Mouse (Mus musculus): Measurements from ENCODE around the gene 6430571L13Rik.

6430571L13Rik gene

GRCm38 (mm10) chr9:107340267-107340859, at the start of gene 6430571L13Rik:
Gene 6430571L13Rik, plus strand, starts transcription at chr9:107340602.
- Histone ChIP-seq H3K36me3 (ENCODE audit: control insufficient read depth, insufficient read depth, low read length, poor library complexity, severe bottlenecking) (no peaks in the 10 kb centered on the region), H3K27me3 (ENCODE audit: control insufficient read depth, insufficient read depth, low read length, poor library complexity, severe bottlenecking) (no peaks in the 10 kb centered on the region)
- DNase-seq (ENCODE audit: low read depth, low spot score), result peak; percentile 94

- peak; percentile 88 for DNase-seq (ENCODE audit: low read depth, low spot score)
- H3K27me3 ChIP-seq (ENCODE audit: control insufficient read depth, insufficient read depth, low read length, poor library complexity, severe bottlenecking), result no peaks in the 10 kb centered on the region
Observed at GRCm38 (mm10) chr9:107290897-107291296, 49.5 kb upstream of the 6430571L13Rik start.

GRCm38 (mm10) chr9:107294249-107294648, 46.2 kb upstream of the 6430571L13Rik start:
- peak; percentile 81 for DNase-seq (ENCODE audit: low read depth, low spot score)
- no peaks in the 10 kb centered on the region for H3K36me3 ChIP-seq (ENCODE audit: control insufficient read depth, insufficient read depth, low read length, poor library complexity, severe bottlenecking)
- no peaks in the 10 kb centered on the region for H3K27me3 ChIP-seq (ENCODE audit: control insufficient read depth, insufficient read depth, low read length, poor library complexity, severe bottlenecking)

More at GRCm38 (mm10) chr9:107290897-107291296, 49.5 kb upstream of the 6430571L13Rik start:
- H3K36me3 ChIP-seq (ENCODE audit: control insufficient read depth, insufficient read depth, low read length, poor library complexity, severe bottlenecking), result no peaks in the 10 kb centered on the region

DNA sequence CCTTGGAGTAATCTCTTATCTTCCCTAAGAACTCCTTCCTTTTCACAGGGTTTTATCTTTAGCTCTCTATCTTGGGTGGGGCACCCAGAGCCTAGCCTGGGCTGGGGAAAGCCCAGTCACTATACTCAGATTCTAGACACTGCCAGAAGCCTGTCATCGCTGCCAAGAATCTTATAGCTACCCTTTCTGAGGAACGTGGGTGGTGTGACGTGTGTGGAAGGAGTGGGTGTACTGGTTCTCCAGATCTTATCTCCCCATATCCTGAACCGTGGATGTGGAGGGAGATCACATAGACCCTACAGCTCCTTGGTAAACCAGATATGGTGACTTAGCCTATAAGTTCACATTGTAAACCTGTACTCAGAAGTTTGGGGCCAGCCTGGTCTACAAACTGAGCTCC, 44.8 kb upstream of the 6430571L13Rik start:
- no peaks in the 10 kb centered on the region for H3K27me3 ChIP-seq (ENCODE audit: control insufficient read depth, insufficient read depth, low read length, poor library complexity, severe bottlenecking)
- no peak for DNase-seq (ENCODE audit: low read depth, low spot score)

DNA sequence AAGGTAGTCTGAATTCAATTTTAAA, 44.6 kb upstream of the 6430571L13Rik start, which contains the start of gene Cish:
Cish (plus strand) TSS at position 11 of the 25 bp plus-strand sequence.
- no peaks in the 10 kb centered on the region for H3K36me3 ChIP-seq (ENCODE audit: control insufficient read depth, insufficient read depth, low read length, poor library complexity, severe bottlenecking)
- DNase-seq (ENCODE audit: low read depth, low spot score), result no peak
- no peaks in the 10 kb centered on the region for H3K27me3 ChIP-seq (ENCODE audit: control insufficient read depth, insufficient read depth, low read length, poor library complexity, severe bottlenecking)

More for the DNA sequence above, 44.8 kb upstream of the 6430571L13Rik start:
- H3K36me3 ChIP-seq (ENCODE audit: control insufficient read depth, insufficient read depth, low read length, poor library complexity, severe bottlenecking), result no peaks in the 10 kb centered on the region

DNA sequence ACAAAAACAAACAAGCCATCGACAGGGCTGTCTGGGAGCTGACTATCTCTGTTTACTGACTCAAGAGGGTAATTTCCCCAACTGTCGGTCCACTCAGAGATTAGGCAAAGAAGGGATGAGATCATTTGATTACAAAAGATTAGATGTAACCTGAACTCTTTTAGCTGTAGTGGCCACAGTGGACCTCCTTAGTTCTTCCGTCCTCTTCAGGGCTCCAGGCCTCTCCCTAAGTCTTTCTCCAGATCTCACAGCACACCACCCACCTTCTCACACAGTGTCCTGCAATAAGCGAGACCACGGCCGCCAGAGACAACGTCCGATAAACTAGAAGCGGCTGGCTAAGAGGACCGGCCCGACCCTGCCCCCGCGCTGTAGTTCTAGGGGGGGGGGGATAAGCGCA, 44.4 kb upstream of the 6430571L13Rik start:
- Histone ChIP-seq H3K36me3 (ENCODE audit: control insufficient read depth, insufficient read depth, low read length, poor library complexity, severe bottlenecking) (no peaks in the 10 kb centered on the region), H3K27me3 (ENCODE audit: control insufficient read depth, insufficient read depth, low read length, poor library complexity, severe bottlenecking) (no peaks in the 10 kb centered on the region)
- no peak for DNase-seq (ENCODE audit: low read depth, low spot score)

GRCm38 (mm10) chr9:107296501-107296965, 43.9 kb upstream of the 6430571L13Rik start:
- Histone ChIP-seq H3K27me3 (ENCODE audit: control insufficient read depth, insufficient read depth, low read length, poor library complexity, severe bottlenecking) (no peaks in the 10 kb centered on the region), H3K36me3 (ENCODE audit: control insufficient read depth, insufficient read depth, low read length, poor library complexity, severe bottlenecking) (no peaks in the 10 kb centered on the region)
- DNase-seq (ENCODE audit: low read depth, low spot score), result peak; percentile 86

DNA sequence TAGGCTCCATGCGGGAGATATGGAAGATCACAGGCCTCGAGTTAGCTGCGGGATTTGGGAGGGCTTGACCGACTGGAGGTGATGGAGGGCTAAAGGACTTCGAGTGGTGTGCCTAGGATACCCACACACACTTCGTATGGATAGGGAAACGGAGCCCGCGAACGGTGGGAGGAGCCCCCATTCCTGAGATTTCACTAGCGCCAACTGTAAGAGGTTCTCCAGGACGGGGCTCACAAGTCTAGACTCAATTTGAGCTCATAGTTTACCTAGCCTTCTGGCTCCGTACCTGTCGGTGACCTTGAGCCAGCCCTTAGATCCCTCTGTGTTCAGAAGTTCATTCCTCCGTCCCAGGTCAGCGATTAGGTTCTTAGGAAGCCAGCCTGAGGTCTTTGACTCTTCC, 43.3 kb upstream of the 6430571L13Rik start:
- H3K27me3 ChIP-seq (ENCODE audit: control insufficient read depth, insufficient read depth, low read length, poor library complexity, severe bottlenecking), result no peaks in the 10 kb centered on the region
- no peak for DNase-seq (ENCODE audit: low read depth, low spot score)
- no peaks in the 10 kb centered on the region for H3K36me3 ChIP-seq (ENCODE audit: control insufficient read depth, insufficient read depth, low read length, poor library complexity, severe bottlenecking)

DNA sequence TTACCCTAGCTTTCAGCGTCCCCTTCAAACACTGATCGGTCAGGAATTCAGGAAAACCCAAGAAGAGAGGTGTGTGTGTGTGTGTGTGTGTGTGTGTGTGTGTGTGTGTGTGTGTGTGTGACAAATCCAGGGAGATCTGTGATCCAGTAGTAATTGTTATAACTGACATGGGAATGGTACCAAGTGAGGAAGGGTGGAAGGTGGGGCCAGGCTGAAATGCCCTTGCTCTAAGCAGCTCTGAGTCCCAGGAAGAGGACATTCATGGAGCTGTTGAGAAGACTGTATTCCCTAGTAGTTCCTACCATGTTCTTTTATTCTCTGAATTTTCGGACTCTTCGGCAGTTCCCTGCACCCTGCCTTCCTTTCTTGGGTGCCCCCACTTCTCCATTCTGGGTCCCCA, 42.7 kb upstream of the 6430571L13Rik start:
- Histone ChIP-seq H3K27me3 (ENCODE audit: control insufficient read depth, insufficient read depth, low read length, poor library complexity, severe bottlenecking) (no peaks in the 10 kb centered on the region), H3K36me3 (ENCODE audit: control insufficient read depth, insufficient read depth, low read length, poor library complexity, severe bottlenecking) (no peaks in the 10 kb centered on the region)
- DNase-seq (ENCODE audit: low read depth, low spot score), result no peak

DNA sequence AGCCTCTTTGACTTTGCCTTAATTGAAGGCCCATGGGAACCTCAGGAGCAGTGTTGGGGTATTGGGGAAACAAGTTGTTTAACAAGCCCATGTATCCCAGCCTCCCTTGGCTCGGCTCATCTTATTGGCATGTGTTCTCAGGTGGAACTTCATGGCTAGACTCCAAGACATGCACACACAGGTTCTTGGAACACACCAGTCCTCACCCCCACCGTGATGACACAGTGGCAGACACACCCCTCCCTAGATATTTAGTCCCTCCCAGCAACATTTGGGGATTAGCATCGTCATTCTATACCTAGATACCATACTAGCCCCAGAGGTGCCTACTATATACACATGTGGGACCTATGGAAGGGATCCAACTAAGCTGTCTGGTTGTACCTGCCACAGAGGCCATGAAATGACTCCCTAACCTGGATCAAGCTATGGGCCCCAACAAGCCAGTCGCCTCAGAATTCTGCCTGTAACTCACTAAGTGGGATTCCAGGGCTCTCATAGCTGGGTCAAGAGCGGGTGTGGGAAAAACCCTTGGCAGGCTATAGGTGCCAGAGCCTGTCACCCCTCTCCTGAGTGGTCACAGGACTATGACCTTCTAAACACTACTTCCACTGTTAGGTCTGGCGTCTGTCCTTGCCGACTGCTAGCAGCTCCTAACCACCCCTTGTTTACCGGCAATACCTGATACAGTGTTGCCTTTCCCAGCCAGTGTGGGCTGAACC, 42.2 kb upstream of the 6430571L13Rik start:
- no peaks in the 10 kb centered on the region for H3K27me3 ChIP-seq (ENCODE audit: control insufficient read depth, insufficient read depth, low read length, poor library complexity, severe bottlenecking)
- no peaks in the 10 kb centered on the region for H3K36me3 ChIP-seq (ENCODE audit: control insufficient read depth, insufficient read depth, low read length, poor library complexity, severe bottlenecking)
- DNase-seq (ENCODE audit: low read depth, low spot score), result no peak

DNA sequence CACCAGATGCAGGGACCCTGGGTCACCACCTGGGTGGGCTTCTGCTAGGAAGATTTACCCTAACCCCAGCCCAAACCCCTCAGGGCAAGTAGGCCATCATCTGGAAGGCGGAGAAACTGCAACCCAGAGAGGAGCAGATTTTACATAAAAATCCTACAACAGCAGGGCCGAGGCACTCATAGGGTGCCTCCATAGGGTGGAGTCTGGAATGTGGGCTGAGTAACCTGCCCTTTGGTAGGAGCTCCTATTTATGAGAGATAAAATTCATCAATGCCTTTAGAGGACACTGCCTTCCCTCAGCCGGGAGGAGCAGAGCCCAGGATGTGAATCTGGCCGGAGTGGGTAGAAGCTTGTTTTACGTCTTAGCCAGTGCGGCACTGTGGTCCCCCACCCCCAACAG, 41.5 kb upstream of the 6430571L13Rik start:
- DNase-seq (ENCODE audit: low read depth, low spot score), result no peak

GRCm38 (mm10) chr9:107299783-107300182, 40.6 kb upstream of the 6430571L13Rik start:
- DNase-seq (ENCODE audit: low read depth, low spot score), result no peak
- Histone ChIP-seq H3K27me3 (ENCODE audit: control insufficient read depth, insufficient read depth, low read length, poor library complexity, severe bottlenecking) (no peaks in the 10 kb centered on the region), H3K36me3 (ENCODE audit: control insufficient read depth, insufficient read depth, low read length, poor library complexity, severe bottlenecking) (no peaks in the 10 kb centered on the region)

More for the DNA sequence above, 41.5 kb upstream of the 6430571L13Rik start:
- Histone ChIP-seq H3K27me3 (ENCODE audit: control insufficient read depth, insufficient read depth, low read length, poor library complexity, severe bottlenecking) (no peaks in the 10 kb centered on the region), H3K36me3 (ENCODE audit: control insufficient read depth, insufficient read depth, low read length, poor library complexity, severe bottlenecking) (no peaks in the 10 kb centered on the region)

DNA sequence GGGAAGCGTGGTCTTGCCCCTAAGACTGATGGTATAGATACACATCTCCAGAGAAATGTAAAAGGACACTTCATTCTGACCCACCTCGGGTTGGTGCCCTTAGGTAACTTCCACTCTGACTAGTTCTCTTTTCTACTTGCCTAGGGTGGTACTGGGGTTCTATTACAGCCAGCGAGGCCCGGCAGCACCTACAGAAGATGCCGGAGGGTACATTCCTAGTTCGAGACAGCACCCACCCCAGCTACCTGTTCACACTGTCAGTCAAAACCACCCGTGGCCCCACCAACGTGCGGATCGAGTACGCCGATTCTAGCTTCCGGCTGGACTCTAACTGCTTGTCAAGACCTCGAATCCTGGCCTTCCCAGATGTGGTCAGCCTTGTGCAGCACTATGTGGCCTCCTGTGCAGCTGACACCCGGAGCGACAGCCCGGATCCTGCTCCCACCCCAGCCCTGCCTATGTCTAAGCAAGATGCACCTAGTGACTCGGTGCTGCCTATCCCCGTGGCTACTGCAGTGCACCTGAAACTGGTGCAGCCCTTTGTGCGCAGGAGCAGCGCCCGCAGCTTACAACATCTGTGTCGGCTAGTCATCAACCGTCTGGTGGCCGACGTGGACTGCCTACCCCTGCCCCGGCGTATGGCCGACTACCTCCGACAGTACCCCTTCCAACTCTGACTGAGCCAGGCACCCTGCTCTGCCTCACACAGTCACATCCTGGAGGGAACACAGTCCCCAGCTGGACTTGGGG, 40.0 kb upstream of the 6430571L13Rik start:
- Histone ChIP-seq H3K36me3 (ENCODE audit: control insufficient read depth, insufficient read depth, low read length, poor library complexity, severe bottlenecking) (no peaks in the 10 kb centered on the region), H3K27me3 (ENCODE audit: control insufficient read depth, insufficient read depth, low read length, poor library complexity, severe bottlenecking) (no peaks in the 10 kb centered on the region)
- DNase-seq (ENCODE audit: low read depth, low spot score), result no peak

DNA sequence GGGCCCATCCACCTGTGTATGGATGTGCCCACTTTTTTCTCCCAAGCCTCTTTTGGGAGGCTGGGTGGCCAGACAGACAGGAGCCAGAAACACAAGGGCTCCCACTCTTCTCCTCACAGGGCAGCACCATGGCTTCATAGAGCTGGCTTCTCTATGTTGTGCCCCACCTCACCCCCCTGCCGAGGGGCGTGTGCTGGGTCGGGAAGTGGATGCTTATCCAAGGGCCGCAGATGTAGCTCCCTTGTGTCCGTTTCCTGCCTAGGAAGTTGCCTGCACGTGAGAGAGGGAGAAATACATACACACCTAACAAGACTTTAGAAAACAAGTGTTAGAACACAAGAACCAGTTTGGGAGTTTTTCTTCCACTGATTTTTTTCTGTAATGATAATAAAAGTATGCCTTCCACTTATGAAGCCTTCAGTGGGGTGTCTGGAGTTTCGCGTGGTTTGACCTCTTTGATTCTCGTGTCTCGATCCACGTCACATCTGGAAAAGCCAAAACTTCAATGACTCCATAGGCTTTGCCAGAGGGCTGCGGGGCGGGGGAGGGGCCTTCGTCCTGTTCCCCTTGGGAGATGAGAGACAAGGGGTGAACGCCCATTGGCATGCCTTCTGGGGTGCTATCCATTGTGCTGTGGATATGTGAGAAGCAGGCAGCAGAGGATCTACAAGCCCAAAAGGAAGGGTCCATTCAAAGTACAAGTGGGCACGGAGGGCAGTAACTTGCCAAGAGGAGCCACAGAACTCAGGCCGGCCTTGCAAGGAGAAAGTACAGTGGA, 38.7 kb upstream of the 6430571L13Rik start:
- no peaks in the 10 kb centered on the region for H3K36me3 ChIP-seq (ENCODE audit: control insufficient read depth, insufficient read depth, low read length, poor library complexity, severe bottlenecking)
- no peak for DNase-seq (ENCODE audit: low read depth, low spot score)
- no peaks in the 10 kb centered on the region for H3K27me3 ChIP-seq (ENCODE audit: control insufficient read depth, insufficient read depth, low read length, poor library complexity, severe bottlenecking)

DNA sequence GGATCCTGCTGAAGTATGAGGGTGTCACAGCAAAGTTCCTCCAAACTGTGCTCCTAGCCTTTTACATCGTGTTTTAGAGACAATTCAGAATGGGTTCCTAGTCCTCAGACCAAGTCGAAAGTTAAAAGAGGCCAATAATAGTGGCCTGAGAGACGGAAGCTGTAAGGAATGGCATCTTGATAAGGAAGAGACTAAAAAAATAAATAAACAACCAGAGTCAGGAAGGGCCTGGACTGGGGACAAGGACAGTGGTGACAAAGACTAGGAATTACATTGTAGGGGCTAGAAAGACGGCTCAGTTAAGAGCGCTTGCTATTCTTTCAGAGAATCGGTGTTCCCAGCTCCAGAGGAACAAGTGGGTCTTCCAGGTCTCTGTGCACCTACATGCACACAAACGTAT, 37.8 kb upstream of the 6430571L13Rik start:
- Histone ChIP-seq H3K36me3 (ENCODE audit: control insufficient read depth, insufficient read depth, low read length, poor library complexity, severe bottlenecking) (no peaks in the 10 kb centered on the region), H3K27me3 (ENCODE audit: control insufficient read depth, insufficient read depth, low read length, poor library complexity, severe bottlenecking) (no peaks in the 10 kb centered on the region)
- no peak for DNase-seq (ENCODE audit: low read depth, low spot score)

All from splenic B cell, adult 2 months (primary cell).